Mouse (Mus musculus): ENCODE measurements at regions not wholly inside any gene's neighbourhood (a gene's known extent, or its start where the extent isn't known, plus 50 kb on each side); places are given as distances from the start of the nearest gene placed in this dataset.

GRCm38 (mm10) chr1:57673415-57673814 lies 100.5 kb upstream of the Spats2l start:
- TF ChIP-seq CTCF (IDR thresholded peaks at IDR 0.05; ENCODE audit: extremely low read depth, insufficient read depth, insufficient read length, insufficient replicate concordance): no peak
- TF ChIP-seq POLR2A (IDR thresholded peaks at IDR 0.05; ENCODE audit: low read depth, low read length): no peak

All from spleen, adult 2 months (tissue).